Mouse (Mus musculus): ENCODE measurements at regions not wholly inside any gene's neighbourhood (a gene's known extent, or its start where the extent isn't known, plus 50 kb on each side); places are given as distances from the start of the nearest gene placed in this dataset.
A peak's percentile ranks its signal among the peaks of the same experiment; 100 is the strongest.

DNA sequence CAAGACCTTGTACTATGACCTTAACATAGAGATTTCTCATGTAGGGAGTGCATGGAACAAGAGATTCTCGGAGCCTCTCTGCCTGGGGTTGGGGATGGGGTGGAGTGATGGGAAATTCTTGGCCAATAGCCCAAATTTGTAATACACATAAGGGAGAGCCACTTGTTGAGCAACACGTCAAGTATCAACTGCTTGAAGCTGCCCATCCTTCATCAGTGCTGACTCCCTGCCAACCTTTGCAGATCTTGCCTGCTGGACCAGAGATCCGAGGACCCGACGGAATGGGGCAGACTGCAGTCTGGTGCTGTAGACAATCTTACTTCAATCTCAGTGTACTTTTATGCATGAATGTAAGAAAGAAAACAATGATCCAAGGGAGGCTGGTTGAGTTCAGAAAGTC lies 56.9 kb upstream of the Prpf4b start:
- Histone ChIP-seq H3K4me2 (ENCODE audit: low read depth, low read length) (no peak overlapping the region), H3K9ac (replicated peaks; ENCODE audit: low read depth, low read length) (no peak overlapping the region), H3K27ac (ENCODE audit: low read depth) (no peak overlapping the region), H3K36me3 (replicated peaks; ENCODE audit: control insufficient read depth, insufficient read depth, low read length) (no peaks in the 10 kb centered on the region), H3K27me3 (ENCODE audit: control insufficient read depth, insufficient read depth, low read length) (no peaks in the 10 kb centered on the region), H3K9me3 (replicated peaks; ENCODE audit: control insufficient read depth, low read length) (no peaks in the 10 kb centered on the region; the same call in 1 of the 2 replicates), H3K4me3 (ENCODE audit: low read depth, low read length) (no peak overlapping the region), H3K4me1 (ENCODE audit: control insufficient read depth, insufficient read depth) (peaks cover 25% of the 10 kb centered on the region)
- 46% methylated on average over 5 of the region's 5 CpGs for WGBS
- TF ChIP-seq CTCF (IDR thresholded peaks at IDR 0.05; ENCODE audit: low read depth) (no peak), EP300 (IDR thresholded peaks at IDR 0.05; ENCODE audit: low read depth) (no peak)
- DNase-seq (ENCODE audit: low spot score): no peak
- no peak for ATAC-seq (ENCODE audit: insufficient read depth, low read depth)

DNA sequence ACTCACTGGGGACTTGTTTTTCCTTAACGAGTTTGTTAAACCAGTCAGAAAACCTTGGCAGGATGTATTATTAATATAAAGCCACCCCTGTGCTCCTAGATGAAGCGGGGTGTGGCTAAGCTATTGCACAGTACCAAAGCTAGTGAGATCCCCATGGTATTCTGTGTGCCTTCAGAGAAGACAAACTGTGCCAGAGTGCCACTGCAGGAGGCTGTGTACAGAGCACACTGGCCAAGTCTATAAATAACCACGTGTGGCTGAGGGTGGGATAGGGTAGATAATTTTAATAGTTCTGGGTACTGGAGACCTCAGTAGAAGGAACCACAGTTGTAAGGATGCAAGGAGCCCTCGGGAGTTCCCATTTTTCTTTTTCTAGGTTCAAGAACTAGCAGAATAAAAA lies 54.7 kb upstream of the Prpf4b start:
- Histone ChIP-seq H3K9ac (replicated peaks; ENCODE audit: low read depth, low read length) (no peak overlapping the region), H3K27me3 (ENCODE audit: control insufficient read depth, insufficient read depth, low read length) (no peaks in the 10 kb centered on the region), H3K9me3 (replicated peaks; ENCODE audit: control insufficient read depth, low read length) (no peaks in the 10 kb centered on the region), H3K4me3 (ENCODE audit: low read depth, low read length) (no peak overlapping the region), H3K4me1 (ENCODE audit: control insufficient read depth, insufficient read depth) (peaks cover 14% of the 10 kb centered on the region), H3K36me3 (replicated peaks; ENCODE audit: control insufficient read depth, insufficient read depth, low read length) (no peaks in the 10 kb centered on the region), H3K27ac (ENCODE audit: low read depth) (peak overlapping the region; percentile 71), H3K4me2 (ENCODE audit: low read depth, low read length) (no peak overlapping the region)
- no peak for TF ChIP-seq EP300 (IDR thresholded peaks at IDR 0.05; ENCODE audit: low read depth)
- no peak for TF ChIP-seq CTCF (IDR thresholded peaks at IDR 0.05; ENCODE audit: low read depth)
- WGBS: 27% methylated on average over 4 of the region's 4 CpGs
- ATAC-seq (ENCODE audit: insufficient read depth, low read depth) (peak; percentile 97), DNase-seq (ENCODE audit: low spot score) (peak; percentile 60)

DNA sequence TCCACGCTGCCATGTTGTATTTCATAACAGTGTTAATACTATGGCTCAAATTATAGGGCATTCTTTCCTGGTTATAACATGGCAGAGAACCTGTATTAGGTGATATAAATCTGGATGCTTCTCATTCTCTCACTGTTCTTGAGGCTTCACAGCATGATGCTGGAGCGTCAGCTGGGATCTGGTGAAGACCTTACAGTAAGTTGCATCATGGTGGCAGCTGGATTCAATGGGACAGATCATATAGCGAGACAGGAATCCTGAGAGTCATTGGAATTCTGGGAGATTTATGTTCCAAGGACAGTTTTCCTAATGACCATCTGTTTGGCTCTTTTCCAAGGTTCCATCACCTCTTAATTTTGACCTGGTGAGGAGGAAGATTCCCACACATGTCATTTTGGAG lies 53.2 kb upstream of the Prpf4b start:
- ATAC-seq (ENCODE audit: insufficient read depth, low read depth): no peak

DNA sequence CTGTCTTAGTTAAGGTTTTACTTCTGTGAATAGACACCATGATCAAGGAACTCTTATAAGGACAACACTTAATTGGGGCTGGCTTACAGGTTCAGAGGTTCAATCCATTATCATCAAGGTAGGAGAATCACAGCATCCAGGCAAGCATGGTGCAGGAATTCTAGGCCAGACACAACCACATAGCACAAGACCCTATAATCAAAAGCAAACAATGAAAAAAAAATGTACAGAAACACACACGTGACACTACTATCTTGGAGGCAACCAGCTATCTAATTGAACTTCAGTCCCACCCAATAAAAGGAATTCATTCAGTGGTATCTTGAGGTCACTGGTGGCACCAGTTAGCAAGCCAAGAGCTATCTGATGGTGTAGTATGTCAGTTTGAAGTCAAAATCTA lies 50.9 kb upstream of the Prpf4b start:
- no peak for ATAC-seq (ENCODE audit: insufficient read depth, low read depth)
- TF ChIP-seq EP300 (IDR thresholded peaks at IDR 0.05; ENCODE audit: low read depth) (no peak), CTCF (IDR thresholded peaks at IDR 0.05; ENCODE audit: low read depth) (no peak)
- WGBS: 68% methylated on average over 1 of the region's 1 CpGs

More for the DNA sequence above, 53.2 kb upstream of the Prpf4b start:
- WGBS: 92% methylated on average over 3 of the region's 3 CpGs
- H3K36me3 ChIP-seq (replicated peaks; ENCODE audit: control insufficient read depth, insufficient read depth, low read length): no peaks in the 10 kb centered on the region
- TF ChIP-seq CTCF (IDR thresholded peaks at IDR 0.05; ENCODE audit: low read depth): no peak
- TF ChIP-seq EP300 (IDR thresholded peaks at IDR 0.05; ENCODE audit: low read depth): no peak
- H3K4me1 ChIP-seq (ENCODE audit: control insufficient read depth, insufficient read depth): peaks cover 14% of the 10 kb centered on the region
- H3K9me3 ChIP-seq (replicated peaks; ENCODE audit: control insufficient read depth, low read length): no peaks in the 10 kb centered on the region
- no peak overlapping the region for H3K27ac ChIP-seq (ENCODE audit: low read depth)
- DNase-seq (ENCODE audit: low spot score): no peak
- H3K27me3 ChIP-seq (ENCODE audit: control insufficient read depth, insufficient read depth, low read length): no peaks in the 10 kb centered on the region
- no peak overlapping the region for H3K4me2 ChIP-seq (ENCODE audit: low read depth, low read length)
- H3K9ac ChIP-seq (replicated peaks; ENCODE audit: low read depth, low read length): no peak overlapping the region
- no peak overlapping the region for H3K4me3 ChIP-seq (ENCODE audit: low read depth, low read length)

More for the DNA sequence above, 50.9 kb upstream of the Prpf4b start:
- Histone ChIP-seq H3K27me3 (ENCODE audit: control insufficient read depth, insufficient read depth, low read length) (no peaks in the 10 kb centered on the region), H3K27ac (ENCODE audit: low read depth) (no peak overlapping the region), H3K4me3 (ENCODE audit: low read depth, low read length) (no peak overlapping the region), H3K4me2 (ENCODE audit: low read depth, low read length) (no peak overlapping the region), H3K9ac (replicated peaks; ENCODE audit: low read depth, low read length) (no peak overlapping the region), H3K4me1 (ENCODE audit: control insufficient read depth, insufficient read depth) (peaks cover 14% of the 10 kb centered on the region), H3K9me3 (replicated peaks; ENCODE audit: control insufficient read depth, low read length) (no peaks in the 10 kb centered on the region), H3K36me3 (replicated peaks; ENCODE audit: control insufficient read depth, insufficient read depth, low read length) (no peaks in the 10 kb centered on the region)
- no peak for DNase-seq (ENCODE audit: low spot score)
